Mouse (Mus musculus) layer of hippocampus, adult 8-10 months (tissue): Measurements from ENCODE around the gene Olfr633. TPM values are rescaled to one million over a fixed set of nuclear protein-coding genes. Genes with fewer than 3 reads are reported as not detected.
"Not testable (repeated sequence)": the region's sequence is repeated elsewhere in the genome, so short reads cannot be mapped to it uniquely, and the experiment has no call there.

Experiments
- DNase-seq, 2 experiments: peaks; one replicate each; pipeline ENCODE4 v3.0.0; 2022; ENCODE audit warnings: low spot score in 2 of 2
- total RNA-seq, 4 experiments: library from RNA; stranded (reverse); gene quantifications; 2 replicates each; pipeline ENCODE4 v1.2.4; 2022

The Olfr633 gene
- not detected for total RNA-seq

DNA sequence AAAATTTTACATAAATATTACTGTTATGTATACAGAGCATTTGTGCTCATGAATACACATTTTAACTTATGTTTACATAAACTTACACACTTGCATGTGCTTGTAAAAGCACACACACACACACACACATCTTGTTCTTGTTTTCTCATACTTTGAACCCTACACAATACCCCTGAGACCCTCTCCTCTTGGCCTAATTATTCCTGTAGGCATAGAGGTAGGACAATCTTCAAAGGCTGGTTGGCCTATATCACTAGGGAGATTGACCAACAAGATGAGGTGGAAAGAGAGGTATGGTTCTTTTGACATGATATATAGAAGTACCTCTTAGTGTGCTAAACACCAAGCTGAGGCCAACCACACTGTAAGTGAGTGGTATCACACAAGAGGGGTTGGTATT, at the start of gene Olfr633:
TSS of gene Olfr633 (plus strand) at position 301 of the 400 bp plus-strand sequence.
- no peak for DNase-seq

DNA sequence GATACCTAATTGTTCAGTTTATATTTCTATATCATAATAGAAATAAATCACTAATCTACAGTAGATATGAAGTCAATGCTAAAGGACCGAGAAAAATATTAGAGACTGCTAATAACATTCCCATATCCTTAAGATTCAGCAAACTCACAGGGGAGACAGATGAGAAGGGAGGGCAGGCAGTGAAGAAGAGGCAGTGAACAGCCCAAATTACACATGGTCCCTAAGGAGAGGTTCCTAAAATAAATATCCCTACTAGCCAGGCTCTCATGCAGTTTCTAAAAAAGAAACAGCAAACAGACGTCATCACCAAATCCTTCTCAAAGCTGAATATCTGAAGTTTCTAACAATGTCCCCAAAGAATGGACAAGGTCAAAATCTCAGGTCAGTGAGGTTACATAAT, 41.0 kb upstream of the Olfr633 start, which contains the start of gene Olfr65:
TSS of gene Olfr65 (plus strand) at position 301 of the 400 bp plus-strand sequence.
- no peak for DNase-seq

DNA sequence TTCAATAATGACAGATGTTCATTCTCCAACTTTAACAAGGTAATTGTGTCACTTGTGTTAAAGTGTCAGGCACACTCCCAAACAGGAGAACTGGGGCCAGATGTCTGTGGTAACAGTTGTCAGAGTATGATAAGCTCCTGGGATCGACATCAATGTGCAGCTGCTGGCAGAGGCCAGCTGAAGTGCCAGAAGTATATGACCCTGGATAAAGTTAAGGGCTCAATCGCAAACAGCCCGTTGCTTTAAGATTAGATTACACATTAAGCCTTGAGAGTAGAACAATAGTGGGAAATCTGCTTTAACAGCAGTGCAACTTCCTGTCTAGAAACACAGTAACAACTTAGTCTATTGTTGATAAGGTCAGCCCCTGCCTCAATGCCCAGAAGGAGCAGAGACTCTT, 34.2 kb upstream of the Olfr633 start:
- DNase-seq, result no peak

DNA sequence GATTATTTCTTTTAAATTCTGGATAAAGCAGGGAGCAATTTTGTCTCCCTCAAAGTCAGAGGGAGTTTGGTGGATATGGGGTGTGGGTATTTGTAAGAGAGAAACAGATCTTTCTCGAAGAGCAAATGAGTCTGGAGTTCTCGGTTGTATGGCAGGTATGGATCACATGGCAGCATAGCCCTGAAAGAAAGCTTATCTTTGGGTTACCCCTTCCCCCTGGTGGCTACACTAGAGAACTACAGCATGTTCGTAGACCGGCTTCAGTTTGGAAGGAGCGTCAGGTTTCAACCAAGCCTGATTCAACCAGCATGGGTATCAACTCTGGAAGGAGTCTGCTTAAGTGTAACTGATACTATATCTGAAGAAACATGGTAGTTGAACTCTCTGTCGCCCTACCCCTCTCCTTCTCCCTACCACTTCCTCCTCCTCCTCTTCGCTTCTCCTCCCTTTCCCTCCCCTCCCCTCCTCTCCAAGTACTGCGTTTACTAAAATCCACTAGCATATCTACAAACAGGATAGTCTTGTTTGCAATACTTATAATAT, 31.2 kb upstream of the Olfr633 start:
- DNase-seq, result no peak

DNA sequence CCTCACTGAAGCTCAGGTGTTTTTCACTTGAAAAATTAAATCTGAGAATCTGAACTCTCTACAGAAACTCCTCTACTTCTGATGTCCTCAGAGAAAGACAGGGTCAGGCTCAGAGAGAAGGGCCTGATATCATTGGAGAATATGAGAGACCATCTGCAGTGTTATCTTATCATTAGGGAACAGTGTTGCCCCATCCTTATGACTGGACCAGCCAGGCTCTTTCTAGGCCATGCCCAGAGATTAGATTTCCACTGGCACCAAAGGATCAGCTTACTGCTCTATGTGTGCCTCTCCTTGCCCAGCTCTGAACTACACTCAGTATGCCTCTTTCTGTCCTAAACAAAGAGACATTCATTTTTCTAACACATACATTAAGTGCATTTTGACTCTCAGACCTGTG, 28.9 kb upstream of the Olfr633 start:
- DNase-seq, result no peak

DNA sequence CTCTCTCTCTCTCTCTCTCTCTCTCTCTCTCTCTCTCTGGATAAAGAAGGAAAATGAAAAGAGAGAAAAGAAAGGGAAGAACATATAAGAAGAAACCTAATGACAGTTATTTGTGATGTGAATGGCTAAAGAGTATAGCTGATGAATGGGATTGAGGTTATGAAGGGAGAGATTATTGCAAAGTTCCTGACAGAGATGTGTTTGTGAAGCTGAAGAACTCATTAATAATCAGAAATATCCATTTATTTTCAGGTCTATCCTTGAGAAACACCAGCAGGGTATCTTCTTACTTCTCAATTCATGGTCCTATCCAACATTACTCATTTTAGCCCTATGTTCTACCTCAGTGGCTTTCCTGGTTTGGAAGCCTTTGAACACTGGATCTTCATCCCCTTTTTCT, 15.7 kb upstream of the Olfr633 start, which contains the start of gene Olfr631:
TSS of gene Olfr631 (plus strand) at position 301 of the 400 bp plus-strand sequence.
- DNase-seq, result no peak

DNA sequence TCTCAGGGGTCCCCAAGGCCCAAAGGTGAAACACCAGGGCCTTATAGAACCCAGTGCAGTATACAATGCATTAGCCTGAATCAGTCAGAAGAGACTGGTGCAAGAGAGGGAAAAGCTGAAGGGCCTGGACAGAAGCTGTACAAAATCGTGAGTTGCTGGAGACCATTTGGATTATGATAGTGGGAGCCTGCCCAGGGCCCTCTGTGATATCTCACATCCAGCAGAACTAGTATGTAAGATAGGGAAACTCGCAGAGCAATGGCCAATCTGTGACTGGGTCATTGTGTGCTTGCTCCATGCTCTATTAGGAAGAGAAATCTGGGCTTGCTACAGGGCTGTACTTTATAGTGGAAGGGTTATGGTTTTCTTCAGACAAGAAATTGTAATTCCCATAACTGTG, 10.0 kb upstream of the Olfr633 start, which contains the start of gene Olfr632:
TSS of gene Olfr632 (plus strand) at position 84 of the 400 bp plus-strand sequence.
- DNase-seq, result no peak

DNA sequence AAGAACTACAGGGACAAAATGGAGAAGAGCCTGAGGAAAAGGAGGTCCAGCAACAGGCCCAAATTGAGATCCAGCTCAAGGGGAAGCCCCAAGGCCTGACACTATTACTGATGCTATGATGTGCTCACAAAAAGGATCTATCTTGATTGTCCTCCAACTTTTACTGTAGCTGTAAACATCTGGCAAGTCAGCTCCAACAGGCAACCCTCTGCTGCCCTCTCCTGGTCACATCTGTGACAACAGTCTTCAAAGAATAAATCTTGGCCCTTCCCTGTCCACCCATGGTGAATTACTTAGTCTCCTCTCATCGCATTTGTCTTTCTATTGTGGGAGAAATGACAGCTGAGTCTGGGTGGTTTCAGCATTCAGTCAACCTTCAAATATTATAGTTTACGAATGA, 1.5 kb upstream of the Olfr633 start:
- no peak for DNase-seq

DNA sequence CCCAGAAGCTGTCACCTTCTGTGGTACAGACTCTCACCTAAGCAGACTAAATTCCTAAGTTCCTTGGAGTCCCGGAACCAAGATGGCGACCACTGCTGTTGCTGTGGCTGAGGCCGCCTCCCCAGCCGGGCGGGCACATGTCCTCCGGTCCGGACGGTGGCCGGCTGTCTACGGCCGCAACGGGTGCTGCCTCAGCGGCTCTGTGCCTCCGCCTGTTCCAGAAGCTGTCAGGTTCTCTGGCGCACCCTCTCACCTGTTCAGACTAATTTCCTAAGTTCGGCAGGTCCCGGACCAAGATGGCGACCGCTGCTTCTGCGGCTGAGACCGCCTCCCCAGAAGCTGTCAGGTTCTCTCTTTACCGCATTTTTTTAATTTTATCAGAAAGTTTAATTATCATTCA, 22.6 kb downstream of the Olfr633 start:
- DNase-seq, result not testable (repeated sequence)

DNA sequence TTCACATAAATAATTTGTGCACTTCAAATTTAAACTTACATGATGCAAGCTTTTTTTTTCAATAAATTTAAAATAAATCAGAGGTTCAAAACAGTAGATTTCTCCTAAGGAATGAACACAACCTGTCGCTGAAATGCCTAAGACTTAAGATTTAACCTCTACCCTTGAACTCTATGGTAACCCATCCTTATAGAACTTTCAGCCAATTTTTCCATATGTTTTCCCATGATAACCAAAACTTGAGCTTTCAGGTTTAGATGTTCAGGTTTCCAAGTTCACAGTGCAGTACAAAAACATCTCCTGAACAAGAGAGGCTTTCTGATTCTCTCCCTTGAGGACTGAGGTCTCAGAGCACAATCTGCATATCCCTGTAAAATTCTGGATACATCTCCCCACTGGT, 26.6 kb downstream of the Olfr633 start, which contains the start of gene Olfr635:
TSS of gene Olfr635 (plus strand) at position 301 of the 400 bp plus-strand sequence.
- DNase-seq, result no peak

DNA sequence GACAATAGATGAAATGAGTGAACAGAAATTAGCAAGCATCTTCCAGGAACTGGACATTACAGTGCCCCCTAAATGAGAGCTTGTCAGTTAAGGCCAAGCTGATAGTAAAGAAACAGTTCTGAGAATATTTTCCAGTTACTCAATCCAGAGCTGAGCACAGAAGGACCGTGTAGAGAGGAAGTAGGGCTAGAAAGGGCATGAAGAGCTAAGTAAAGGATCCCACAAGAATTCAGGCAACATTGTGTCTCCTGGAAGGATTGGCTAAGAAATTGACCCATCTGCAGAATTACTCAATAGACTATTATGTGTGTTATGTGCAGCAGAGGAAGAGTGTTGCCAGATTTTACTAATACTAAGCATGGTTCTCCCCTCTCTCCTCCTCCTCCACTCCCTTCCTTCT, 27.5 kb downstream of the Olfr633 start:
- no peak for DNase-seq

DNA sequence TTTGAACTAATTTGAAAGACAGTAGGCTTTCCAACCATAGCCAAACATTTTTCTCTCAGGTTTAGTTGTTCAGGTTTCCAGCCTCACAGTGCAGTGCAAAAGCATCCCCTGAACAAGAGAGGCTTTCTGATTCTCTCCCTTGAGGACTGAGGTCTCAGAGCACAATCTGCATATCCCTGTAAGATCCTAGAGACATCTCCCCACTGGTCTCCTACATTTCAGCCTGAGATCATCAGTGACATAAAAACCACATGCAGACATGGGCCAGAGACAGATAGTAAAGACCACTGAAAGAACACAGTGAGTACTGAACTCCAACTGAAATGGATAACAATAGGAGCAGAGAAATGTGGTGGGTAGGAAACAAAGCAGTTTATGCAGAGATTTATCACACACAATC, 54.2 kb downstream of the Olfr633 start, which contains the start of gene Olfr638:
TSS of gene Olfr638 (plus strand) at position 301 of the 400 bp plus-strand sequence.
- no peak for DNase-seq

Other genes with a start within 250 kb of the Olfr633 start
- gene Olfr243, start 229.8 kb upstream of the Olfr633 start, total RNA-seq, result not detected
- gene Olfr628, start 214.1 kb upstream of the Olfr633 start, total RNA-seq, result not detected
- not detected for gene Olfr629, start 199.5 kb upstream of the Olfr633 start, total RNA-seq
- not detected for gene Olfr630, start 187.1 kb upstream of the Olfr633 start, total RNA-seq
- not detected for gene Olfr69, start 172.8 kb upstream of the Olfr633 start, total RNA-seq
- not detected for gene Olfr68, start 164.7 kb upstream of the Olfr633 start, total RNA-seq
- not detected for gene Olfr67, start 152.6 kb upstream of the Olfr633 start, total RNA-seq
- 10 to 100 TPM; 18.7 to 28.1 (median 21.1) TPM for gene Hbb-bt, start 130.4 kb upstream of the Olfr633 start, total RNA-seq
- gene Hbb-bs, start 116.3 kb upstream of the Olfr633 start, total RNA-seq, result 100 to 1,000 TPM; 155 to 350 (median 222) TPM
- not detected for gene Hbb-bh2, start 103.9 kb upstream of the Olfr633 start, total RNA-seq
- gene Hbb-bh1, start 101.3 kb upstream of the Olfr633 start, total RNA-seq, result not detected
- gene Hbb-y, start 91.2 kb upstream of the Olfr633 start, total RNA-seq, result not detected
- not detected for gene Olfr66, start 58.2 kb upstream of the Olfr633 start, total RNA-seq
- gene Olfr64, start 50.0 kb upstream of the Olfr633 start, total RNA-seq, result not detected
- not detected for gene Olfr65, start 41.0 kb upstream of the Olfr633 start, total RNA-seq
- not detected for gene Olfr631, start 15.6 kb upstream of the Olfr633 start, total RNA-seq
- gene Olfr632, start 10.1 kb upstream of the Olfr633 start, total RNA-seq, result not detected
- under 1 TPM in 3 of 4 experiments, not detected in 1; 0.04 to 0.05 (median 0.04) TPM for gene Olfr635, start 26.7 kb downstream of the Olfr633 start, total RNA-seq
- not detected for gene Olfr638, start 54.3 kb downstream of the Olfr633 start, total RNA-seq
- under 1 TPM in 3 of 4 experiments, not detected in 1; 0.06 to 0.31 (median 0.18) TPM for gene Olfr639, start 72.9 kb downstream of the Olfr633 start, total RNA-seq
- not detected for gene Olfr640, start 81.1 kb downstream of the Olfr633 start, total RNA-seq
- gene Olfr641, start 91.0 kb downstream of the Olfr633 start, total RNA-seq, result not detected
- gene Olfr642, start 108.2 kb downstream of the Olfr633 start, total RNA-seq, result not detected
- not detected for gene 4930516K23Rik, start 117.0 kb downstream of the Olfr633 start, total RNA-seq
- gene Olfr644, start 127.4 kb downstream of the Olfr633 start, total RNA-seq, result not detected
- not detected for gene Olfr645, start 141.0 kb downstream of the Olfr633 start, total RNA-seq
- gene Olfr646, start 160.4 kb downstream of the Olfr633 start, total RNA-seq, result not detected
- not detected for gene Ubqln5, start 185.4 kb downstream of the Olfr633 start, total RNA-seq
- not detected for gene Olfr643, start 193.0 kb downstream of the Olfr633 start, total RNA-seq
- not detected for gene Ubqln3, start 198.8 kb downstream of the Olfr633 start, total RNA-seq
- not detected for gene Ubqlnl, start 206.1 kb downstream of the Olfr633 start, total RNA-seq
- gene Olfm5, start 220.4 kb downstream of the Olfr633 start, total RNA-seq, result not detected
- gene Olfr648, start 239.0 kb downstream of the Olfr633 start, total RNA-seq, result under 1 TPM; 0.14 to 0.31 (median 0.22) TPM